Mouse (Mus musculus): ENCODE data around the gene Urb1. TPM values are rescaled to one million over a fixed set of nuclear protein-coding genes. Genes with fewer than 3 reads are reported as not detected.

Urb1 gene
- total RNA-seq, 2 experiments from 2014 or later, result 3.9 to 5.0 TPM

DNA sequence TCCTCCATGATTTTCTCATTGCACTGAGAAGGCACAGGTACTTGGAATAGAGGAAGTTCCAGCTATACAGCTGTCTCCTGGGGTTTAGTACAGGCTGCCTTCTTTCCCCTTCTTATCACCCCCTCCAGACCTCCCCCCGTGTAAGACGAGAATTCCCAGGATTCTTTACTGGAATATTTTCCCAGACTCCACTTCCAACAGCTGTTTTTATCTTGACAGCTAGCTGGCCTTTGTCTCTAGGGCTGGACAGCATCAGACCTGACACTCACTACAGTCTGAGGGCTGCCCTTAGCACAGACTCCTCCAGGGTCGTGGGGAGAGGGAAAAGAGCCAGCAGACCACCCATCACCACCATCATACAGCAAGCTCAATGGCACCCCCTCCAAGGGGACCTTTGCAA is 103.9 kb downstream of the Urb1 start:
- intact Hi-C loops (cut with DNase I), result loop anchor here (5.0 kb wide), 1 partner anchor 74 kb away; no protein-coding TSS in a partner anchor
- DNase-seq, result no peak

DNA sequence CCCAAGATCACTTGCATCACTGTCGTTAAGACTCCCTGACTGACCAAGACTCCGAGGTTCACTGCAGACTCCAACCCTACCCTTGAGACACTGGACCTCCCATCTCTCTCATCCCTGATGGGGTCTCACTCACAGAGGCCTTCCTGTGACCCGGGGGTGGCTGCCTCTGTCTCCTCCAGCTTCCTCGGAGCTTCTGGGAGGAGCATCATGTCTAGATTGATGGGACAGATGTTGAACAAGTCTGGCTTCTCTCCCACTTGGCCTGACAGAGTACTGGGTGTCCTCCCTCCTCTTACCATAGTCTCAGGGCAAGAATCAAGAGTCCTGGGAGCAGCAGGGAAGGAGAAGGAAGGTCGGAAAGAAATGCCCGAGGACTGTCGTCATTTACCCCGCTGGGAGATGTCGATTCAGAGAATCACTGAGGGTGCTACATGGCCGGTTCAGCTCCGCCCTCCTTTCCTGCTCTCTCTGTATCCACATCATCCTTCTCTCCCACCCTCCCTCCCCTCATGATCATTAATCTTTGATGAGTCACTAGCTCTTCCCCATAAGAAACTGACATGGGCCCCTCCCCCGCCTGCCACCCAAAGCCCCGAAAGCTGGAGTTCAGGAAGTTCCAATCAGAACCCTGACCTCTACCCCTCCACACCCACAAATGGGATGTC is 105.9 kb downstream of the Urb1 start:
- no peak for DNase-seq
- intact Hi-C loops (cut with DNase I), result no loop called here

- DNase-seq, result no peak
Observed at GRCm38 (mm10) chr16:90703646-90704045, 106.6 kb downstream of the Urb1 start.

DNA sequence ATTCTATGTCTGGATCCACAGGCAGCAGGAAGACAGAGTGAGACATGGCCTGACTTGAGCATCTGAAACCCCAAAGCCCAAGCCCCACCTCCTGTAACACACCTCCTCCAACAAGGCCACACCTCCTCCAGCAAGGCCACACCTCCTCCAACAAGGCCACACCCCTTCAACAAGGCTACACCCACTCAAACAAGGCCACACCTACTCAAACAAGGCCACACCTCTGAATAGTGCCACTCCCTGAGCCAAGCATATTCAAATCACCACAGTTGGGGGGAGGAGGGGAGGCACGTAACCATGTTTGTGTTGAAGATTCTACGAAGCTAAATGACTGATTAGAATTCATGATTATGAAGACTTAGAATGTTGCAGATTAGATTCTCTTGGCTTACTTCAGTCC is 108.7 kb downstream of the Urb1 start:
- no peak for DNase-seq
- intact Hi-C loops (cut with DNase I), result no loop called here

More at GRCm38 (mm10) chr16:90703646-90704045, 106.6 kb downstream of the Urb1 start:
- intact Hi-C loops (cut with DNase I), result no loop called here

Other genes starting within 250 kb of the Urb1 start
- gene Mis18a, start 83.0 kb downstream of the Urb1 start, total RNA-seq (2021), result 1 to 10 TPM; 1.0 to 1.2 TPM
- gene Mrap, start 72.2 kb downstream of the Urb1 start, total RNA-seq (2021), result 1 to 10 TPM in 1 of 2 experiments, under 1 TPM in 1; 0.43 to 1.5 TPM
- under 1 TPM in 1 of 2 experiments, not detected in 1; 0.30 TPM for gene Eva1c, start 16.3 kb upstream of the Urb1 start, total RNA-seq (2021)
- gene Cfap298, start 124.7 kb upstream of the Urb1 start, total RNA-seq (2021), result 10 to 100 TPM; 27.2 to 32.5 TPM
- gene Synj1, start 200.9 kb upstream of the Urb1 start, total RNA-seq (2021), result 10 to 100 TPM; 11.2 to 11.5 TPM
- 10 to 100 TPM in 1 of 2 experiments, 1 to 10 TPM in 1; 8.5 to 11.5 TPM for gene Paxbp1, start 234.1 kb upstream of the Urb1 start, total RNA-seq (2021)

Measured in gastrocnemius, postnatal 36 days (tissue).